Mouse (Mus musculus): ENCODE results near the gene Ptgfrn.

DNA sequence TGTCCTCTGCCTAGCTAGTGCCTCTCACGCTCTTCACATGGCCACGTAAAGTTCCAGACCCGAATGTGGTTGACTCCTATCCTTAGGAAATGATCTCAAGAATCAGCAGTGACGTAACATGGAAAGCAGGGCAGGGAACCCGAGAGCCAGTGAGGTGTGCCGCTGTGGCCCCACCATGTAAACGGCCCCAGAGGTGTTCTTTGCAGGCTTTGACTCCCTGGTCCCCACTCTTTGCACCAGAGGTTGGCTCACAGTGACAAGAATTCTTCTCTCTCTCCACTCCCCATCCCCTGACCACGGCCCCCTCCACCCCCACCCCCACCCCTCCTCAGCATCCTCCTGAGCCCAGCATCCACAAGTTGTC lies 7.3 kb upstream of the Ptgfrn start:
- TF ChIP-seq CTCF (IDR thresholded peaks at IDR 0.05; ENCODE audit: insufficient read depth, low read length): no peak
- TF ChIP-seq POLR2A (IDR thresholded peaks at IDR 0.05; ENCODE audit: borderline replicate concordance, extremely low read depth, low read depth, low read length): no peak

All from lung, adult 2 months (tissue).